Mouse (Mus musculus) CH12F3 (cell line): ENCODE results near the gene Ube4b.

Source experiments
- in situ Hi-C: fragments of 300-500 bp; cut with MboI; formaldehyde crosslinking; loops from 2 replicates; pipeline ENCODE4 v1.14.3; 2020; ENCODE audit warnings: low sequenced_read_pairs

Ube4b gene

GRCm38 (mm10) chr4:149396433-149397306 lies 29.9 kb downstream of the Ube4b start:
- in situ Hi-C loops, result no loop called here

- in situ Hi-C loops, result no loop called here
These were observed 31.0 kb downstream of the Ube4b start for GRCm38 (mm10) chr4:149395581-149395980.

GRCm38 (mm10) chr4:149394292-149394691 lies 32.3 kb downstream of the Ube4b start:
- in situ Hi-C loops, result no loop called here

- in situ Hi-C loops, result no loop called here
These were observed 33.1 kb downstream of the Ube4b start for GRCm38 (mm10) chr4:149393311-149393995.

DNA sequence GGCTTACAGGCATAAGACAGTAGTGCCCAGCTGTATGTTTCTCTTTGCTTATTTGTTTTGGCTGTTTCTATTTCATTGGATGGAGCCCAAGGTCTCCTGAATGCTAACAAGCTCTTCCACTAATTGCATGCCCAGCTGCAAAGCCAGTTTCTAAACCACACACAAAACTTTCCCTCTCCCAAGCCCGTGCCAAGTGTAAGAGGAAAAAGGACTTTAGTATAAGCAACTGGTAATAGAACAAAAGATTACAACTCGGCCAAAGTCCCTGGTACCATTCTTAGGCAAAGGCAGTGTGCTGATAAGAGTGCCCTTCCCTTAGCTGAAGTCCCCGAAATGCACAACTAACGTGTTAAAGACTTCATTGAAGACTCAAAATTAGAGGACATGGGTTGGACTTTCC lies 34.2 kb downstream of the Ube4b start:
- in situ Hi-C loops, result no loop called here

GRCm38 (mm10) chr4:149381001-149381400 lies 45.5 kb downstream of the Ube4b start:
- in situ Hi-C loops, result no loop called here

DNA sequence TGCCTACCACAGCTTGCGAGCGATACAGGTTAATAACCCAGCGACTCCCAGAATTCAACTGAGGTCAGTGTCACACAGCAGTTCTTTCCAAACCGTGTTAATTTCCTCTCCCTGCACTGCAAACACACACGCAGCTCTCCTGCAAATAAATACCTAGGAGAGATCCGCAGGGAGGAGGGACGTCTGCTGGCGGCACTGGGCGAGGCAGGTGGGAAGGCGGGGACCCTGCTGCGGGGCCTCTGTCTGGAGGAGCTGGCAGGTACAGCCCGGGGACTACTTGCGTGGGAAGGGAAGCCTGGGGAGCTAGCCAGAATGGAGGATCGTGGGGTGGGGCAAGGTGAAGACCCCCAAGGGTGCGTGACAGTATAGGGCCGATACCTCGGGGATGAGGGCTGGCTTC lies 46.7 kb downstream of the Ube4b start:
- in situ Hi-C loops, result no loop called here

GRCm38 (mm10) chr4:149378819-149379218 lies 47.7 kb downstream of the Ube4b start:
- in situ Hi-C loops, result no loop called here

DNA sequence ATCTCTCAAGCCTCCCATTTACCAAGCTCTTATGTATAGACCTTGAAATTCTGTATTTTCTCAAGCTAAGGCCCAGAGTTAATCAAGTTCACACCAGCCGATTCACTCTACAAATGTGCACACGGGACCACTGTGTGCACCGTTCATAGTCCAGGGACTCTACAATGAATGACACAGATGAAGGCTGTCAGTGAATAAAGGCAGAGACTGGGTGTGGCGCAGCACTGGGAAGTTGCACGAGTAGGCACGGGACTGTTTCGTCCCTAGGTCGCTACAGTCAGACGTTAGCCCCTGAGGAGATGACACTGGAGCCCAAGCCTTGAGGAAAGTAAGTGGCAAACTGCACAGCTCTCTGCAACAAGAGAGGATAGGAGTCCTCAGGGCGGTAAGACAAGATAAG lies 50.5 kb downstream of the Ube4b start:
- in situ Hi-C loops, result no loop called here

DNA sequence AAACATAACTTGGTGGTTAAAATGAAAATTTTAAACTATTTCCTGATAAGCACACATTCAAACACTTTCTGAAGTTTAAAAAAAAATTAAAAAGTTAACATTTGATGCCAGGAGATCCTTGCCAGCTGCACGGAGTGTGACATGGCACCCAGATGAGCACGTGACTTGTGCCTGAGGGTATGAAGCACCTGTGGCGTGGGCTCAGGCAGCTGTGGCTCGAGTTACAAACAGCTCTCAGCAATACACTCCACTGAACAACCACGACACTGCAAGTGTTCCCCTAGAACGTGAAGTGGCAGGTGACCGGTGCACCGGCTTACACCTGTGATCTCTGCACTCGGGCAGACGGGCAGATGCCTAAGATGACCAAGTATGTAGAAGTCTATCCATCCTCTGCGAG lies 51.9 kb downstream of the Ube4b start:
- in situ Hi-C loops, result no loop called here

- in situ Hi-C loops, result no loop called here
These were observed 52.6 kb downstream of the Ube4b start for GRCm38 (mm10) chr4:149373927-149374326.

DNA sequence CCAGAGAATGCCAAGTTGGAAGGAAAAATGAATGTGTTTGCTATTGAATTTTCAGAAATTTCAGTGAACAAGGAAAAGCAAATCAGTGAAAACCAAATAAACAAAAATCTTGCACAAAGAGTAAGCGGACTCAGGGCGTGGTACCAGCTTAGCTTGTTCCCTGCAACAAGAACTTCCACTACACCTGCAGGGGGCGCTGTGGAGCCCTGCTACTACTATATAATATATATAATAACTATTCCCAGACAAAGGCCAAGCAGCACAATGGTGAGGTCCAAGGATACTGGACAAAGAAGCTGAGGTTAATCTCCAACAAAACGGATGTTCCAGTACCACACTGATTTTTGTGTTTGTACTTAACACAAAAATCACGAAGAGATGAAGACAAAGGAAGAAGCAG lies 53.1 kb downstream of the Ube4b start:
- in situ Hi-C loops, result no loop called here

- in situ Hi-C loops, result no loop called here
These were observed 60.7 kb downstream of the Ube4b start for GRCm38 (mm10) chr4:149365702-149366370.

DNA sequence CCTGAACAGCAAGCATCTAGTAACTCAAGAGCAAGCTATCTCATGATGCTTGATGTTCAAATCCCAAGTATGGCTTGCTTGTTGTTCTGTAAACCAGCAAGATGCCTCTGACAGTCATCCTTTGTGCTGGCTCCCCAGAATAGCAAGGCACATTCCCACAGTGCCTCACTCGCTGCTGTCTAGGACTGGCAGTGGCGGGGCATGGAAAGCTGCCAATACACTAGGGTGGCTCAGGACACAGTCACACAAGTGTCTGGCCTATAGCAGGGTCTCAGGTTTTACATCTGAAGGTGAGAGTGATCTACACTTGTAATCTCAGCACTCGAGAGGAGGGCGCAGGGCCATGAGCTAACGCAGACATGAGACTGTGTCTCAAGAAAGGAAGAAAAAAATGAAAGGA lies 61.7 kb downstream of the Ube4b start:
- in situ Hi-C loops, result no loop called here

GRCm38 (mm10) chr4:149361051-149361450 lies 65.5 kb downstream of the Ube4b start:
- in situ Hi-C loops, result no loop called here

GRCm38 (mm10) chr4:149360647-149361046 lies 65.9 kb downstream of the Ube4b start:
- in situ Hi-C loops, result no loop called here

DNA sequence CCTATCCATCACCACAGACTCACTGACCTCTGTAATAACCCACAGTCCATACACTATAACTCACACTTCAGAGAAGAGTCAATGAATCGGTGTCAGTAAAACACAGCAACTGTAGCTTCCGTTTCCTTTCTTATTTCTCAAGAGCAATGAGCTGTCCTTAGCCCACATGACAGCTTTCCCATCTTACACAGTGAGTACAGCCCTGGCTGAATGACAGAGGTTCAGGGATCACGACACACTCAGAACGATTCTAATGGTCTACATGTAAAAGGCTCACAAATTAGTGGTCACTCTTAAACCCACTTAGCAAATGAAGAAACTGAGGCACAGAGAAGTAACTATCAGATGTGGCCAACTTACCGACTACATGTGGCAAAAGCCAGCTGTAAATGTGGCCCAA lies 68.6 kb downstream of the Ube4b start:
- in situ Hi-C loops, result no loop called here

GRCm38 (mm10) chr4:149354671-149355070 lies 71.9 kb downstream of the Ube4b start:
- in situ Hi-C loops, result no loop called here

DNA sequence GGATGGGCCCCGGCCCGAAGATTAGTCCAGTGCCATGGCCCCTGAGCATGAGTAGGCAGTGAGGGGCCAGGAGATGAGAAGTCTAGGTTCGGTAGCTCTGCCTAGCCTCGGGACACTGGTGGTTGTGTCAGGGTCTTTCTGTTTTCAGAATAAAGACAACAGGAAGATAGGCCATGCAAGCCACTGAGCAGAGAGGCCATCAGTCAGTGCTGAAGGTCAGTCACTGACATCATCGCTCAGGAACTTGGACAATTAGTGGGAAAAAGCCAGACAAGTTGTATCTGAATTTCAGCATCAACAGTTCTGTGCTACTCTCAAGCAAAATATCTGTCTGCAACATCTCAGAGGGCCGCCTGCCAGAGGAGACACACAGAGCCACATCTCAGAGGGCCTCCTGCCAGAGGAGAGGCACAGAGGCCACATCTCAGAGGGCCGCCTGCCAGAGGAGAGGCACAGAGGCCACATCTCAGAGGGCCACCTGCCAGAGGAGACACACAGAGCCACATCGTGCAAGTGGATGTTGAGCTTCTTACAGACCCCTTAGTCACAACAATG lies 74.9 kb downstream of the Ube4b start:
- in situ Hi-C loops, result no loop called here

DNA sequence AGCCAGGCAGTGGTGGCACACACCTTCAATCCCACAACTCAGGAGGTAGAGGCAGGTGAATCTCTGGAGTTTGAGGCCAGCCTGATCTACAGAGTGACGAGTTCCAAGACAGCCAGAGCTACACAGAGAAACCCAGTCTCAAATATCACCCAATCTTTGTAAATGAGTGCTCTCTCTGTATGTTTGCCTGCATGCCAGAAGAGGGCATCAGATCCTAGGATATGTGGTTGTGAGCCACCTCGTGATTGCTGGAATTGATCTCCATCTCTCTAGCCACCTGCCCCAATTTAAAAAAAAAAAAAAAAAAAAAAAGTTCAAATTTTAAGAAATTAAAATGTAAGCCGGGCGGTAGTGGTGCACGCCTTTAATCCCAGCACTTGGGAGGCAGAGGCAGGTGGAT lies 77.6 kb downstream of the Ube4b start:
- in situ Hi-C loops, result no loop called here

- in situ Hi-C loops, result no loop called here
These were observed 80.7 kb downstream of the Ube4b start for GRCm38 (mm10) chr4:149345873-149346272.
